Mouse (Mus musculus) CH12.LX (cell line): Measurements from ENCODE around the gene Gpr89. TPM values are rescaled to one million over a fixed set of nuclear protein-coding genes. Genes with fewer than 3 reads are reported as not detected.

Experiments used
- DNase-seq: peaks from one replicate; pipeline ENCODE4 v3.0.0-alpha.2; 2013; ENCODE audit errors: extremely low read depth
- H3K27ac ChIP-seq: 2 replicates; pipeline ENCODE4 v1.5.1; 2012; ENCODE audit warnings: low read depth, mild to moderate bottlenecking, control low read depth, moderate library complexity; ENCODE audit not compliant: insufficient read depth
- H3K27me3 ChIP-seq: replicated peaks from 2 replicates; pipeline ENCODE3; 2012; ENCODE audit warnings: inconsistent platforms
- H3K36me3 ChIP-seq, 2 experiments: replicated peaks in 1 of 2; 2 replicates each; pipeline versions ENCODE3 to v1.6.1; 2012; ENCODE audit warnings: inconsistent platforms in 1 of 2, low read length in 1 of 2, mild to moderate bottlenecking in 1 of 2, mixed read lengths in 1 of 2, moderate library complexity in 1 of 2; ENCODE audit not compliant: control insufficient read depth in 1 of 2, insufficient read depth in 1 of 2
- H3K4me1 ChIP-seq, 2 experiments: 2 replicates each; pipeline ENCODE4 v1.6.1; 2012; ENCODE audit warnings: inconsistent platforms in 1 of 2, moderate library complexity in 1 of 2; ENCODE audit not compliant: insufficient read depth in 2 of 2, control insufficient read depth in 1 of 2
- H3K4me2 ChIP-seq: 2 replicates; pipeline ENCODE4 v1.6.1; 2012; ENCODE audit warnings: low read depth, mild to moderate bottlenecking, control low read depth; ENCODE audit not compliant: poor library complexity, insufficient read depth, severe bottlenecking
- H3K4me3 ChIP-seq, 3 experiments: fragments of 150-350 bp in 1 of 3; sonication (generic) in 1 of 3; replicated peaks in 1 of 3; 2 replicates each; pipeline versions ENCODE3 to v1.5.1; 2011 to 2012; ENCODE audit warnings: low read depth in 2 of 3, low read length in 2 of 3, mild to moderate bottlenecking in 2 of 3, moderate library complexity in 2 of 3, control low read depth in 1 of 3, improper control_type of control experiment in 1 of 3, inconsistent platforms in 1 of 3, mixed read lengths in 1 of 3; ENCODE audit not compliant: poor library complexity in 1 of 3
- H3K79me2 ChIP-seq: replicated peaks from 2 replicates; pipeline ENCODE4 v1.6.1; 2012; ENCODE audit warnings: mild to moderate bottlenecking, moderate library complexity; ENCODE audit not compliant: control insufficient read depth, poor library complexity, insufficient read depth, severe bottlenecking; ENCODE audit errors: extremely low read depth
- H3K9ac ChIP-seq: 2 replicates; pipeline ENCODE4 v1.6.1; 2012; ENCODE audit warnings: low read depth, mild to moderate bottlenecking, control low read depth, moderate library complexity; ENCODE audit not compliant: insufficient read depth
- H3K9me3 ChIP-seq: replicated peaks from 2 replicates; pipeline ENCODE3; 2012; ENCODE audit warnings: low read length, inconsistent platforms, mixed read lengths
- BHLHE40 ChIP-seq: IDR thresholded peaks from 2 replicates; pipeline ENCODE4 v1.6.1; 2011; ENCODE audit warnings: mild to moderate bottlenecking, low read depth, low read length, improper control_type of control experiment
- CHD1 ChIP-seq: IDR thresholded peaks from 2 replicates; pipeline ENCODE4 v1.6.1; 2012; ENCODE audit warnings: low read depth, low read length, improper control_type of control experiment, inconsistent platforms
- CHD2 ChIP-seq: IDR thresholded peaks from 2 replicates; pipeline ENCODE4 v1.6.1; 2011; ENCODE audit warnings: low read length, improper control_type of control experiment
- E2F4 ChIP-seq: IDR thresholded peaks from 2 replicates; pipeline ENCODE4 v1.6.1; 2011; ENCODE audit warnings: low read depth, low read length, improper control_type of control experiment; ENCODE audit not compliant: insufficient replicate concordance
- EP300 ChIP-seq: IDR thresholded peaks from 2 replicates; pipeline ENCODE4 v1.6.1; 2011; ENCODE audit warnings: low read length, improper control_type of control experiment
- ETS1 ChIP-seq: conservative IDR thresholded peaks from 2 replicates; pipeline ENCODE4 v1.6.1; 2012; ENCODE audit warnings: low read depth, mild to moderate bottlenecking, inconsistent platforms, low read length, improper control_type of control experiment, moderate library complexity
- JUN ChIP-seq: IDR thresholded peaks from 2 replicates; pipeline ENCODE4 v1.6.1; 2011; ENCODE audit warnings: low read depth, mild to moderate bottlenecking, low read length, improper control_type of control experiment, moderate library complexity; ENCODE audit not compliant: insufficient read depth
- NELFE ChIP-seq: IDR thresholded peaks from 2 replicates; pipeline ENCODE4 v1.6.1; 2011; ENCODE audit warnings: low read depth, low read length, improper control_type of control experiment
- NRF1 ChIP-seq: IDR thresholded peaks from 2 replicates; pipeline ENCODE4 v1.6.1; 2014; ENCODE audit warnings: low read depth, mild to moderate bottlenecking, inconsistent platforms, low read length, improper control_type of control experiment, moderate library complexity
- POLR2A ChIP-seq: IDR thresholded peaks from 2 replicates; pipeline ENCODE4 v1.6.1; 2011; ENCODE audit warnings: low read depth, mild to moderate bottlenecking, improper control_type of control experiment, low read length
- RAD21 ChIP-seq: IDR thresholded peaks from 2 replicates; pipeline ENCODE4 v1.6.1; 2011; ENCODE audit warnings: low read depth, mild to moderate bottlenecking, low read length, improper control_type of control experiment, moderate library complexity
- SMC3 ChIP-seq: IDR thresholded peaks from 2 replicates; pipeline ENCODE4 v1.6.1; 2011; ENCODE audit warnings: low read depth, low read length, improper control_type of control experiment
- UBTF ChIP-seq: IDR thresholded peaks from 2 replicates; pipeline ENCODE4 v1.6.1; 2012; ENCODE audit warnings: low read depth, mild to moderate bottlenecking, inconsistent platforms, low read length, improper control_type of control experiment, moderate library complexity
- USF1 ChIP-seq: IDR thresholded peaks from 2 replicates; pipeline ENCODE4 v1.6.1; 2014; ENCODE audit warnings: low read depth, mild to moderate bottlenecking, inconsistent platforms, low read length, improper control_type of control experiment
- USF2 ChIP-seq: conservative IDR thresholded peaks from 2 replicates; pipeline ENCODE4 v1.6.1; 2011; ENCODE audit warnings: low read depth, low read length, improper control_type of control experiment
- ZMIZ1 ChIP-seq: IDR thresholded peaks from 2 replicates; pipeline ENCODE4 v1.6.1; 2012; ENCODE audit warnings: low read depth, mild to moderate bottlenecking, inconsistent platforms, low read length, improper control_type of control experiment
- dilution Hi-C: fragments of 300-500 bp; cut with MboI; formaldehyde crosslinking; loops from 2 replicates; pipeline ENCODE4 v1.14.3; 2020; ENCODE audit warnings: low sequenced_read_pairs; ENCODE audit not compliant: extremely low pct_unique_long_range_greater_than_20kb, extremely low pct_ligation_motif_present
- in situ Hi-C: fragments of 300-500 bp; cut with MboI; formaldehyde crosslinking; loops from 3 replicates; pipeline ENCODE4 v1.14.3; 2019; ENCODE audit warnings: low sequenced_read_pairs, low pct_ligation_motif_present, low pct_unique_long_range_greater_than_20kb, mixed read lengths
- polyA plus RNA-seq: library from polyadenylated mRNA; unstranded; fragments of >175 nt; gene quantifications from 2 replicates; pipeline ENCODE4 v1.2.1, GENCODE M21; 2012; ENCODE audit warnings: low read depth; ENCODE audit not compliant: insufficient read length
- total RNA-seq, 2 experiments: library from RNA; depleted of rRNA; stranded (reverse); fragments of 300-350 nt in 1 of 2; fragments of >200 nt in 1 of 2; gene quantifications; 2 replicates each; pipeline ENCODE4 v1.2.3; 2012 to 2014

Gene Gpr89
- total and polyA plus RNA-seq, 3 experiments = 27.9 to 31.3 (median 30.8) TPM

DNA sequence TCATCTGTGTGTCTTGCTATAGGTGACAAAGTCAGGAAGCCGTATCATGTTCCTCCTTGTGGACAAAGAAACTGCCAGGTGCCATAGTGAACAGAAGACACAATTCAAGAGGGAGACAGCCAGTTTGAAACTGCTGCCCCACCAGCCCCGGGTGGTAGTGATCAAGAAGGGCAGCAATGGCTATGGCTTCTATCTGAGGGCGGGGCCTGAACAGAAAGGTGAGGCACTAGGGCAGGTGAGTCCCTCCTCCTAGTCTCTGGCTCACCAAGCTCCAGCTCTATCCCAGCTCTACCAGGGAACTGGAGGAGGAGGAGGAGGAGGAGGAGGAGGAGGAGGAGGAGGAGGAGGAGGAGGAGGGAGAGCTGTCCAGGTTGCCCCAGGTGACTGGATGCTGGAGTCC is 49.3 kb downstream of the Gpr89 start:
- H3K79me2 ChIP-seq = no peaks in the 10 kb centered on the region
- H3K4me3 ChIP-seq = no peak overlapping the region
- H3K27me3 ChIP-seq = no peaks in the 10 kb centered on the region
- dilution Hi-C loops = no loop called here
- H3K9ac ChIP-seq = no peak overlapping the region
- no peaks in the 10 kb centered on the region for H3K4me1 ChIP-seq
- no peak for DNase-seq
- H3K9me3 ChIP-seq = no peaks in the 10 kb centered on the region
- H3K27ac ChIP-seq = no peak overlapping the region
- H3K4me2 ChIP-seq = no peak overlapping the region
- peaks cover 0 to 17% of the 10 kb centered on the region in 2 experiments for H3K36me3 ChIP-seq
- in situ Hi-C loops = no loop called here
- TF ChIP-seq BHLHE40 (no peak), SMC3 (no peak), E2F4 (no peak), ZMIZ1 (no peak), EP300 (no peak), CHD1 (no peak), USF1 (no peak)

DNA sequence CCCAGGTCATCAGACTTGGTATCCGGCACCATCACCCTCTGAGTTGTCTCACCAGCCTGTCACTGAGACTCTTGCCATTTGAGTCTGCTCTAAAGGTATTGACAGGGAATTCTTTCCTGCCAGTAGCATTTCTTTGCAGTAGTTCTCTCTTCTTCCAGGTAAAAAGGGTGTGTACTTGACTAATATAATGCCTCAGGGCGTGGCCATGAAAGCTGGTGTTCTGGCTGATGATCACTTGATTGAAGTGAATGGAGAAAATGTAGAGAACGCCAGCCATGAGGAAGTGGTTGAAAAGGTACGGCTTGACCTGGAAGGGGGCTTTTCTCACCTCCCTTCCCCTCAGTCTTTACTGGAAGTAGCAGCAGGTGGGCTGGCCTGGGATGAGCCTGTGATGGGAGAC is 50.8 kb downstream of the Gpr89 start:
- in situ Hi-C loops = no loop called here
- no peaks in the 10 kb centered on the region for H3K79me2 ChIP-seq
- H3K27ac ChIP-seq = no peak overlapping the region
- DNase-seq = no peak
- no peak overlapping the region for H3K9ac ChIP-seq
- dilution Hi-C loops = no loop called here
- no peaks in the 10 kb centered on the region for H3K4me1 ChIP-seq
- H3K36me3 ChIP-seq = peaks cover 0 to 7% of the 10 kb centered on the region in 2 experiments
- no peak overlapping the region for H3K4me3 ChIP-seq
- TF ChIP-seq NRF1 = no peak
- no peak for TF ChIP-seq UBTF
- TF ChIP-seq POLR2A = no peak
- no peak for TF ChIP-seq NELFE
- no peak for TF ChIP-seq USF2
- TF ChIP-seq JUN = no peak
- no peak overlapping the region for H3K4me2 ChIP-seq
- no peaks in the 10 kb centered on the region for H3K9me3 ChIP-seq
- H3K27me3 ChIP-seq = no peaks in the 10 kb centered on the region

DNA sequence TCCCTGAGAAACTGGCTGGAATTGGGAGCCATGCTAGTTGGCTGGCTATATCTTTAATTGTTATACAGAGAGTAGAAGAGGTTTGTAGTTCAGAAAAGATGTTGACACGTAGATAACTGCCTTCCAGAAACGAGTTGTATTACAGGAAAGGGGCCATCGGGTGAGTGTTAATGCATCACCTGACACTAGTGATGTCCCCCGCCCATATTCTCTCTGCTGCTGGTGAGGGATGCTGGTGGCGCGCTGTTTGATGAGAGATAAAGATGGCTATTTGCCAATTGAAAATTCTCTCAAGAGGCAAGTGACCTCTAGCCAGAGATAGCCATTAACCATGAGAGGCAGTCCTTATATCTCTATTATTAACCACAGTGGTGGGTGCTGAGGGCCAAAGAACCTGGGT is 52.6 kb downstream of the Gpr89 start:
- dilution Hi-C loops (no loop called here), in situ Hi-C loops (no loop called here)
- no peaks in the 10 kb centered on the region for H3K9me3 ChIP-seq
- H3K27ac ChIP-seq = no peak overlapping the region
- no peaks in the 10 kb centered on the region for H3K27me3 ChIP-seq
- no peak overlapping the region for H3K4me2 ChIP-seq
- peaks cover 9 to 10% of the 10 kb centered on the region in 2 experiments for H3K4me1 ChIP-seq
- H3K4me3 ChIP-seq = no peak overlapping the region
- TF ChIP-seq NELFE (no peak), RAD21 (no peak), SMC3 (no peak), JUN (no peak), USF2 (no peak), EP300 (no peak), ETS1 (no peak), CHD2 (no peak)
- no peak for DNase-seq
- H3K36me3 ChIP-seq = peaks cover 0 to 4% of the 10 kb centered on the region in 2 experiments
- H3K9ac ChIP-seq = no peak overlapping the region
- H3K79me2 ChIP-seq = no peaks in the 10 kb centered on the region
